Comparison of ENCODE assay signal across 25 mouse cellular contexts in genomic region chr6:118122767-118123166, GRCm38 (mm10). TPM values are rescaled to one million over a fixed set of nuclear protein-coding genes. Genes with fewer than 3 reads are reported as not detected.
A peak's percentile ranks its signal among the peaks of the same experiment; 100 is the strongest.
DNase-seq lines count a peak whose midpoint lies in the region; TF ChIP-seq lines count a peak whose summit lies in the region.
"Had no signal": no experiment of that assay in that cellular context is flagged by ENCODE, and none has a peak within 500 bp of the region (broad histone marks: within the 10 kb centered on the region; RNA-seq: fewer than 3 reads in every experiment).

No protein-coding gene starts in this region.

- no peak overlapping the region for H3K4me3 ChIP-seq in gastrocnemius, adult 2 months
- H3K4me3 ChIP-seq: embryonic facial prominence, embryonic 10.5 days; embryonic facial prominence, embryonic 13.5 days; heart, embryonic 12.5 days; heart, embryonic 15.5 days had no signal

- intact Hi-C loops in gastrocnemius, adult 2 months (cut with DNase I): loop anchor here (10.0 kb wide), 1 partner anchor 268 kb away; no protein-coding TSS in a partner anchor

- peak overlapping the region; percentile 52; the same call in 1 of the 2 replicates for H3K27ac ChIP-seq in gastrocnemius, adult 2 months
- H3K27ac ChIP-seq: embryonic facial prominence, embryonic 10.5 days; embryonic facial prominence, embryonic 13.5 days; heart, embryonic 15.5 days; hindbrain, embryonic 14.5 days; hindbrain, postnatal 0 days had no signal

- no peak for DNase-seq in gastrocnemius, adult 2 months
- DNase-seq in gastrocnemius, postnatal 10 days: no peak
- peak; percentile 39 for DNase-seq in lung, postnatal 36 days
- DNase-seq in lung, adult 18-20 months: no peak
- DNase-seq in brain, adult 2 months (ENCODE audit: low read depth, low spot score): peak; percentile 12
- DNase-seq in skeletal muscle tissue, adult 2 months (ENCODE audit: low read depth, low spot score): peak; percentile 32
- DNase-seq in layer of hippocampus, adult 9-10 months (ENCODE audit: low spot score): no peak
- DNase-seq in heart, adult 8-10 months (ENCODE audit: low spot score): no peak
- DNase-seq: adrenal gland, postnatal 10 days; adrenal gland, postnatal 36 days; cerebellum, adult 11 months; cerebellum, adult 2 months; cerebellum, adult 9-11 months; cerebellum, postnatal 36 days; embryo, embryonic 11 days; forebrain, postnatal 0 days; gastrocnemius, postnatal 36 days; heart, postnatal 10 days; heart, postnatal 4 days had no signal

- no peak for TF ChIP-seq CTCF in gastrocnemius, adult 2 months (IDR thresholded peaks at IDR 0.05)

RNA-seq across cellular contexts. Expression of gene Csgalnact2, which starts 16.2 kb away (rescaled TPM):
- 10 to 100 TPM; 30.9 to 32.8 TPM for total RNA-seq in gastrocnemius, adult 2 months (2021)
- total RNA-seq in gastrocnemius, postnatal 10 days (2021): 10 to 100 TPM; 22.5 to 24.0 TPM
- total RNA-seq in heart, adult 8-10 months (2022): 10 to 100 TPM; 18.7 to 20.1 (median 19.6) TPM

Comparison
In these comparisons a context has a peak if more than half of its experiments do, and no peak if none do; other contexts are left out.
1. DNase-seq: peak in lung, postnatal 36 days (single experiment), brain, adult 2 months (single experiment) and skeletal muscle tissue, adult 2 months (single experiment); none in gastrocnemius, adult 2 months (single experiment), gastrocnemius, postnatal 10 days (single experiment), lung, adult 18-20 months (0 of 2), layer of hippocampus, adult 9-10 months (single experiment) and heart, adult 8-10 months (single experiment).